Mouse (Mus musculus): ENCODE results near the gene Zfp1.

The Zfp1 gene

GRCm38 (mm10) chr8:111666751-111667150 lies 23.6 kb downstream of the Zfp1 start:
- DNase-seq (ENCODE audit: extremely low spot score, low spot score) = no peak

- no peak for DNase-seq (ENCODE audit: extremely low spot score, low spot score)
Measured at GRCm38 (mm10) chr8:111676237-111676636, 33.0 kb downstream of the Zfp1 start.

DNA sequence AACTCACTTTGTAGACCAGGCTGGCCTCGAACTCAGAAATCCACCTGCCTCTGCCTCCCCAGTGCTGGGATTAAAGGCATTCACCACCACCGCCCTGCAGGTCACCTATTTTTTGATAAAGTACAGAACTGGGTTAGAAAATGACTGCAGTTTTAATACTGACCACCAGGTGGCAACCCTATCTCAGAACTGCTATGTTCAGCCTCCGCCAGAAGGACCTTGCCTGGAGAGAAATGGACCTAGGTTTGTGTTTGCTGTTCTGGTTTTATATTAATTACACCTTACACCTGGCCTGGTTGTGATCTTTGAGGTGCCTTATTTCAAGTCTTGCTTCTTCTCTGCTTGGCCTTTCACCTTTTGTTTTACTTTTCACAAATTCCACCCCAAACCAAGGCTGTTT lies 34.9 kb downstream of the Zfp1 start:
- peak; percentile 55 for DNase-seq (ENCODE audit: extremely low spot score, low spot score)

- no peak for DNase-seq (ENCODE audit: extremely low spot score, low spot score)
Measured at GRCm38 (mm10) chr8:111678848-111679247, 35.6 kb downstream of the Zfp1 start.

- DNase-seq (ENCODE audit: extremely low spot score, low spot score) = no peak
Measured at GRCm38 (mm10) chr8:111680423-111681028, 37.3 kb downstream of the Zfp1 start.

DNA sequence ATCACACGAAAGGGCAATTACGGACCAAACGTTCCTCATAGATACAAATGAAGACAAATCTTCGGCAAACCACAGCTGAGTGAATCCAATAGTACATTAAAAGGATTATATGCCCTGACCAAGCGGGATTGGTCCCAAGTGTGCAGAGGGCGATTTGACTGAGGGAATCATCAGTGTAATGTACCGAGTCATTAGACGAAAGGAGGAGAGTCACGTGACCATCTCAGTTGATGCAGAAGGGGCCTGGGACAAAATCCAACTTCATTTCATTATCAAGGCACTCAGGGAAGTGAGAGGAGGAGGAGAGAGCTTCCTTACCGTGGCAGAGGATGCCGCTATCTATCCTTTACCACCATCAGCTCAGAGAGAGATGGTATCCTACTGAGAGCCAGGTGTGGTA lies 38.0 kb downstream of the Zfp1 start:
- no peak for DNase-seq (ENCODE audit: extremely low spot score, low spot score)

DNA sequence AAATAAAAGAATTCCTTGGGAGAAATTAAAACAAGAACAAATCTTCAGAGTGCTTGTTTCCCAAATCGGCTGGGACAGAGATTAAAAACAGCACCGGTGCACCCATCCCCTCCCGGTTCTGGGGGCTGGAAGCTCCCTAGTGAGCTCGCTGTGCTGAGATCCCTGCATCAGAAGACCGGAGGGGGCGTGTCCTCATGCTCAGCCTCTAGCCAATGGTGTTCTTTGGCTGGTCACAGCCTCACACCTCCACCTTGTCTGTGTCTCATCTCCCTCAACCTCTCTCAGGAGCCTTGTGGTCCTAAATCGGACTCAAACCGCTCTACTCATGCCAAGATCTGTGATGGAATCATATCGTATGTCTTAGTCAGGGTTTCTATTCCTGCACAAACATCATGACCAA lies 39.3 kb downstream of the Zfp1 start:
- no peak for DNase-seq (ENCODE audit: extremely low spot score, low spot score)

DNA sequence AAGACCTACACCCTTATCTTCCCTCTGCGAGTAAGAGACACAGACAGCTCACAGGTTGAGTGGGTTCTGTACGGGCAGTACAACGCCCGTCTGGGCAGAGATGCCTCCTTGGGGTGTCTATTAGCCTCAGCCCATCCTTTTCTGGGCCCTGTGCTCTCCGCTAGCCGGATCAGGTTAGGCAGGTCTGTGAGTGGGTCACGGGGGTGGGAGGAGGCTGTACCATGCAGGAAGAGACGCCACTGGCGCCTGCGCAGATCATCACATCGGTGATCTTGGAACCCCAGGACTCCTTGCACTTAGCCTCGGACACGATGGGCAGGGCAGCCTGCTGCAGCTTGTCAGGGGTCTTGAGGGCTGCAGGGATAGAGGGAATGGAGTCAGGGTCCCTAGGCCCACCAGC lies 43.7 kb downstream of the Zfp1 start:
- DNase-seq (ENCODE audit: extremely low spot score, low spot score) = no peak

DNA sequence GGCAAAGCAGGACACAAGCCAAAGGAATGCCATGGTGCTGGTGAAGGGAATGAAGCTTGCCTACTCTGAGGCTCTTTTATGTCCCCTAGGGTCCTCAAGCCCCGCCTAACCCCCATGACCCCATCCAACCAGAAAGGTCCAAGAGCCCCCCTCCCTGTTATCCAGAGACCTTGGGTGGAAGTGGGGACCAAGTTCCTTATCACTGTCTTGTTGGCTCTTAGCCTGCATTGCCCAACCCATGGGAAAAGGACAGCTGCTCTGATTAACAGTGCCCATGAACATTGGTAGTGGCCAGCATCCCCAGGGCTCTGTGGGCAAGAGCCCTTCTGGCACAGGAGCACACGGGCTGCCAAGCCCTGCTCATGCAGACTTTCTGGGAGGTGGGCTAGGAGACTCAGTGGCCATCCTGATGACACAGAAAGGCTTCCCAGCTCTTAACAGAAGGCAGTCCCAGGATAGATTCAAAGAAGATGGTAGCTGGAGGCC lies 47.8 kb downstream of the Zfp1 start, which contains the start of gene Ctrb1:
Gene Ctrb1 (minus strand): TSS at position 51 of the 486 bp plus-strand sequence.
- DNase-seq (ENCODE audit: extremely low spot score, low spot score) = no peak

- no peak for DNase-seq (ENCODE audit: extremely low spot score, low spot score)
Measured at GRCm38 (mm10) chr8:111693261-111693741, 50.1 kb downstream of the Zfp1 start.

- DNase-seq (ENCODE audit: extremely low spot score, low spot score) = no peak
Measured at GRCm38 (mm10) chr8:111695441-111695840, 52.2 kb downstream of the Zfp1 start.

- DNase-seq (ENCODE audit: extremely low spot score, low spot score) = no peak
Measured at GRCm38 (mm10) chr8:111697655-111698054, 54.5 kb downstream of the Zfp1 start.

DNA sequence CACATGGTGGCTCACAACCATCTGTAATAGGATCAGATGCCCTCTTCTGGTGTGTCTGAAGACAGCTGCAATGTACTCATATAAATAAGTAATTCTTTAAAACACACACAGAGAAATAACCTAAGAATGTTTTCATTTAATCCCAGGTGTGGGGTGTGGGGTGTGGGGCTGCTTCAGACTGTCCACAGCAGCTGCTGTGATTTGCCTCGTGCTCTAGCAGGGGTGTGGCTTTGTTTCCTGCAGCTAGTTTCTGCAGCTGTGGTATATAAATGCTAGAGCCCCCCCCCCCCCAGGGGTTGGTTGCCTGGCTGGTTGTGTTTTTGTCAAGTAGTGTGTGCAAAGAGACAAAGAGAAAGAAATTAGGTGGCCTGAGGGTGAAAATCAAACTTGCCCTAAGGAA lies 55.8 kb downstream of the Zfp1 start:
- no peak for DNase-seq (ENCODE audit: extremely low spot score, low spot score)

GRCm38 (mm10) chr8:111700201-111700600 lies 57.0 kb downstream of the Zfp1 start:
- DNase-seq (ENCODE audit: extremely low spot score, low spot score) = no peak

GRCm38 (mm10) chr8:111700740-111701139 lies 57.5 kb downstream of the Zfp1 start:
- DNase-seq (ENCODE audit: extremely low spot score, low spot score) = no peak

DNA sequence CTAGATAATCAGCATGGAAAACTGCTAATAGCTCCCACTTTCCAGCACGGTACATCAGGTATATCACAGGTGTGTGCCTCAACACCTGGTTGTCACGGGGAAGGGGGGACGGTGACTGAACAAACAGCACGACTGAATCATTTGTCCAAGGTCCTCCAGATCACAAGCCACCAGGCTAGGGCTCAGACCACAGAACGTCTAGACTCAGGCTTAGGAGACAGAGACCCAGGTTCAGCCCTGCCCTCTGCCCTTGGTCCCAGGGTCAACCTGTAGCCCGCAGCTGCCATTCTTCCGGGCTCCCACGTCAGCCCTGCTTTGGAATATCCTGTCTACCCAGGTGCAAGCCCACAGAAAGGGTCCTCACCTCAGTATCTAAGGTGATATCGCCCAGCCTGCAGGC lies 58.2 kb downstream of the Zfp1 start:
- DNase-seq (ENCODE audit: extremely low spot score, low spot score) = no peak

- no peak for DNase-seq (ENCODE audit: extremely low spot score, low spot score)
Measured at GRCm38 (mm10) chr8:111704585-111704984, 61.4 kb downstream of the Zfp1 start.

DNA sequence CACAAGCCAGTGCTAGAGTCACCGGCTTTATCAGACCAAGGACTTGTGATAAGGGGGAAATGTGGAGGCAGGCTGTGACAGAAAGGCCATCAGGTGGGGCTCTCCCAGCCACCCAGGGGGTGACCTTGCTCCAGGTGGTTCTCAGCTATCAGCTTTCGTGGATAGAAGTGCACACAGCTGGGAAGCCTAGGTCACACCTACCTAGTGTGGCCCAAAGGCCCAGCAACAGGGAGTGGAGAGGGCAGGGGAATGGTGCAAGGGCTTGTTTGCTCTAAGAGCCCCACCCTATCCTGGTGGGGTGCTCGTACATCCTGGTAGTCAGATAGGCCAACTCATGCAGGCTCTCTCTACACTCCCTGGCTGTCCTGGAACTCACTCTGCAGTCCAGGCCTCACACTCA lies 62.0 kb downstream of the Zfp1 start:
- no peak for DNase-seq (ENCODE audit: extremely low spot score, low spot score)

- no peak for DNase-seq (ENCODE audit: extremely low spot score, low spot score)
Measured at GRCm38 (mm10) chr8:111705699-111706098, 62.5 kb downstream of the Zfp1 start.

DNA sequence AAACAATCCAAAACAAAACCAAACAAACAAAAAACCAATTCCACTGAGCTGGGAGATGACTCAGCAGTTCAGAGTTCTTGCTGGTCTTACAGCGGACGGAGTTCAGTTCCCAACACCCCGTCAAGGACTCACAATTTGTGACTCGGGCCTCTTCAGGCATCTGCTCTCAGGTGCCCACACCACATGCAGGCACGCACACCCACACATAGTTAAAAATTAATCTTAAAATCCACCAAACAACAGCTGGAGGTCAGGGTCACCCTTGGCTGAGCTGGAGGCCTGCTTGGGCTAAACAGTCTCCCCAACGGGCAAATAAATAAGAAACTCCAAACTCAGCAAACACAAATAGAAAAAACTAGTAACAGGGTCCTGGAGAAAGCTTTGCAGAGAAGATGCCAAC lies 65.1 kb downstream of the Zfp1 start:
- no peak for DNase-seq (ENCODE audit: extremely low spot score, low spot score)

DNA sequence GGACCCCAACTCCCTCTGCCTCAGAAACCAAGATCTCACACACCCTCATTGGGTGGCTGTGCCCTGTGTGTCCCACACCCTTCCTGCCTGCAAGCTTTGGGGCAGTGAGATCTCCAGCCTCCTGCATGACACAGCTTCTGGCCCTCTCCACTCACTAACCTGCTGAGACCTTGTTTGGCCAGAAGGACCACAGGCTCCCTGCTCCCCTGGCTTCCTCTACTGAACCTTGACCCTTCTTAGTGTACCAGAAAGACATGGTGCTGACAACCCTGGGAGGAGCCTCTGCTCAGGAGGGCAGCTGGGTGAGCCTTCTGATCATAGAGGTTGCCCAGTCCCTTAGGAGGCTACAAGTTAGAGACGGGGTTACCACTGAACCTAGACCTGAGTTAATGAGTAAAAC lies 66.0 kb downstream of the Zfp1 start:
- no peak for DNase-seq (ENCODE audit: extremely low spot score, low spot score)

GRCm38 (mm10) chr8:111710777-111711485 lies 67.7 kb downstream of the Zfp1 start:
- DNase-seq (ENCODE audit: extremely low spot score, low spot score) = no peak

DNA sequence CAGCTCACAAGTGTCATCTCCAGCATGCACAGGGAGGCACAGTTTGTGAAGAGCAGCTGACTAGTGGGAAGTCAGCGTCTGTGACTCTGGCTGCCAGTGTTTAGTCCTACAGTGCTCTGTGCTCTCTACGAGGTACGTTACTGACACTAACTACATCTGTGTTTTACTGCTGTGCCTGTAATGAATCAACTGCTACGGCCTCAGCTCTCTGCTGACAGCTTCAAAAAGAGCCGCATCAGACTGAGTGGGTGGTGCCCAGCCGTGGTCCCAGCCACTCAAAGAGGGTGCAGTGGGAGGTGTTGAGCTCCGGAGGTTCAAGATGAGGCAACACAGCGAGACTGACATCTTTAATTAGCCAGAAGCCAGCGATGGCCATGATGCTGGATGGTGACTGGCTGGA lies 68.9 kb downstream of the Zfp1 start:
- no peak for DNase-seq (ENCODE audit: extremely low spot score, low spot score)

Measured in neural tube, embryonic 10.5 days (tissue).